Mouse (Mus musculus) ovary, adult 10 weeks (tissue): Measurements from ENCODE around the gene Ndufa13. TPM values are rescaled to one million over a fixed set of nuclear protein-coding genes. Genes with fewer than 3 reads are reported as not detected.

Experiments used
- polyA plus RNA-seq: library from polyadenylated mRNA; stranded (reverse); fragments of 350-450 nt; fragmentation: Illumina TruSeq; extraction: RNeasy Lipid Tissue Mini Kit (QIAGEN cat#74804); gene quantifications from one replicate; pipeline ENCODE4 v1.2.3, GENCODE M21; 2014

Gene Ndufa13
- not detected for polyA plus RNA-seq

GRCm38 (mm10) chr8:69902163-69903062 is at the start of gene Ndufa13, which contains the start of the genes Tssk6 and Yjefn3:
TSS of gene Ndufa13 (minus strand) at chr8:69902558.
TSS of gene Tssk6 (plus strand) at chr8:69902184.
TSS of gene Yjefn3 (minus strand) at chr8:69902712.

DNA sequence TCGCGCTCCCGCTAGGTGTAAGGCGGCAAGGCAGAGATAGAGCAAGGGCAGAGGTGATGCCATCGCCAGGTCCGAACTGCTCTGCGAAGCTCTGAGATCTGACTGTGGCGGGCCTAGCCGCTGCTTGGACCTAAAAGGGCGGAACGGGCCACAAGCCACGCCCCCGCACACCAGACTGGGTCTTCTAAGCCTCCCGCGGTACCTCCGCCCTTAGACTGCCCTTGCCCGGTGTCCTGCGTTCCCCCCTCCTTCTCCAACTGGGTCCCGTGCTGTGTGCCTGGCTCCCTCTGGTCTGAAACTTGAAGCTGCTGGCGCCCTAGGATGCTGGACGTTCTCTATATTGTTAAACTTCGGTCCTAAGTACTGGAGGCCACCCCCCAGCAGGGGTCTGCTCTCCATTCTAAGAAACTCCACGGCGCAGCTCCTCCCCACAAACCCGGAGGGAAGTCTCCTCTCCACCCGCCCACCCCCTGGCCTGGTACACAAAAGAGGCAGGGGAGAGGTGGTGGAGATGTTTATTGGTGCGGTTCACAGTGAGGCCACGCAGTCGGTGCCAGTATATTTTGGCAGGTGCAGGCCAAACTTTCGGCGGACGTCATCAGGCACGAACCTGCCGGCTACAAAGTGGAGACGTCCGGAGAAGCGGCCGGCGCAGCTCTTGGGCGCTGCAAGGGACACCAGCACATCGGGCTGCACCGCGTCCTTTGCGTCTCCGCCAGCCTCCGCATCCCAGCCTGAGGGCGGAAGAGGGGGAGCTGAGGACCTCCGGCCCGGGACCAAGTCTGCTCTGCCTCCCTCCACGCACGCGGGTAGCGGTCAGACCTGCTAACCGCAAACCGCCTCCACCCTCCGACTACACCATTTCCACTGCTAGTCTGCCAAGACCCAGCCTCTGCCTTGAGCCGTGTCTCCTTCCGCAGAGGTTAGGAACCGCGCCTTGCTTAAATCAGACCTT is 14.8 kb downstream of the Ndufa13 start, which contains the start of gene Cilp2:
Gene Cilp2 (minus strand): TSS at position 399 of the 955 bp plus-strand sequence.

Other genes with a start within 250 kb of the Ndufa13 start
- 22.3 TPM for gene Zfp964, start 248.1 kb downstream of the Ndufa13 start, polyA plus RNA-seq
- 74.4 TPM for gene Zfp869, start 191.8 kb downstream of the Ndufa13 start, polyA plus RNA-seq
- gene Zfp963, start 152.6 kb downstream of the Ndufa13 start, polyA plus RNA-seq = 16.9 TPM
- gene Gm20422, start 127.7 kb downstream of the Ndufa13 start, polyA plus RNA-seq = not detected
- 1.3 TPM for gene Atp13a1, start 111.4 kb downstream of the Ndufa13 start, polyA plus RNA-seq
- gene Zfp866, start 111.4 kb downstream of the Ndufa13 start, polyA plus RNA-seq = 70.2 TPM
- 1.9 TPM for gene Gmip, start 93.9 kb downstream of the Ndufa13 start, polyA plus RNA-seq
- 2.7 TPM for gene Lpar2, start 80.1 kb downstream of the Ndufa13 start, polyA plus RNA-seq
- 0.91 TPM for gene Pbx4, start 70.1 kb downstream of the Ndufa13 start, polyA plus RNA-seq
- not detected for gene Cilp2, start 14.9 kb downstream of the Ndufa13 start, polyA plus RNA-seq
- not detected for gene Tssk6, start 374 bp downstream of the Ndufa13 start, polyA plus RNA-seq
- not detected for gene Yjefn3, start 154 bp upstream of the Ndufa13 start, polyA plus RNA-seq
- gene Gatad2a, start 93.8 kb upstream of the Ndufa13 start, polyA plus RNA-seq = 8.7 TPM
- gene Mau2, start 140.2 kb upstream of the Ndufa13 start, polyA plus RNA-seq = 8.2 TPM
- gene Sugp1, start 140.3 kb upstream of the Ndufa13 start, polyA plus RNA-seq = 5.0 TPM
- gene Tm6sf2, start 170.4 kb upstream of the Ndufa13 start, polyA plus RNA-seq = not detected
- gene Hapln4, start 180.9 kb upstream of the Ndufa13 start, polyA plus RNA-seq = not detected
- not detected for gene Ncan, start 218.3 kb upstream of the Ndufa13 start, polyA plus RNA-seq
- gene Nr2c2ap, start 228.8 kb upstream of the Ndufa13 start, polyA plus RNA-seq = 1.3 TPM
- gene Rfxank, start 236.6 kb upstream of the Ndufa13 start, polyA plus RNA-seq = 0.68 TPM
- gene Borcs8, start 236.9 kb upstream of the Ndufa13 start, polyA plus RNA-seq = 12.3 TPM
- not detected for gene Mef2b, start 237.2 kb upstream of the Ndufa13 start, polyA plus RNA-seq